Mouse (Mus musculus) liver, embryonic 14.5 days (tissue): ENCODE data around the gene Cachd1. TPM values are rescaled to one million over a fixed set of nuclear protein-coding genes. Genes with fewer than 3 reads are reported as not detected.

Experiments
- ATAC-seq: fragments of 200-750 bp; cut with Nextera tagmentation; 2 replicates; pipeline ENCODE4 v1.8.0; 2017; ENCODE audit warnings: moderate number of reproducible peaks, mild to moderate bottlenecking, moderate library complexity; ENCODE audit not compliant: insufficient read depth
- DNase-seq, 3 experiments: peaks; one replicate each; pipeline ENCODE4 v3.0.0-alpha.2; 2012 to 2013; ENCODE audit warnings: low read depth in 3 of 3, low spot score in 3 of 3
- H3K27ac ChIP-seq: fragments of 300-500 bp; sonication (generic); 2 replicates; pipeline ENCODE4 v1.5.1; 2014; ENCODE audit warnings: moderate library complexity, mild to moderate bottlenecking, control low read depth, inconsistent platforms
- H3K27me3 ChIP-seq: fragments of 300-500 bp; sonication (generic); 2 replicates; pipeline ENCODE4 v1.6.1; 2014; ENCODE audit warnings: mild to moderate bottlenecking, low read length, moderate library complexity; ENCODE audit not compliant: control insufficient read depth, insufficient read depth
- H3K36me3 ChIP-seq: fragments of 300-500 bp; sonication (generic); replicated peaks from 2 replicates; pipeline ENCODE4 v1.6.1; 2014; ENCODE audit warnings: low read depth; ENCODE audit not compliant: control insufficient read depth, insufficient read depth
- H3K4me1 ChIP-seq, 2 experiments: fragments of 200-500 bp in 1 of 2; fragments of 300-500 bp in 1 of 2; sonication (generic) in 1 of 2; replicated peaks; 2 replicates each; pipeline ENCODE4 v1.6.1; 2012 to 2014; ENCODE audit warnings: antibody characterized with exemption in 1 of 2, inconsistent platforms in 1 of 2, low read length in 1 of 2; ENCODE audit not compliant: control insufficient read depth in 2 of 2, insufficient read depth in 2 of 2
- H3K4me2 ChIP-seq: fragments of 300-500 bp; sonication (generic); 2 replicates; pipeline ENCODE4 v1.6.1; 2014; ENCODE audit warnings: low read depth, mild to moderate bottlenecking, control low read depth, moderate library complexity
- H3K4me3 ChIP-seq, 2 experiments: fragments of 200-500 bp in 1 of 2; fragments of 300-500 bp in 1 of 2; sonication (generic) in 1 of 2; 2 replicates each; pipeline ENCODE4 v1.5.1; 2012 to 2014; ENCODE audit warnings: low read depth in 2 of 2, low read length in 2 of 2, mild to moderate bottlenecking in 2 of 2, control low read depth in 1 of 2, inconsistent platforms in 1 of 2, moderate library complexity in 1 of 2; ENCODE audit not compliant: insufficient read depth in 1 of 2
- H3K9ac ChIP-seq: fragments of 300-500 bp; sonication (generic); replicated peaks from 2 replicates; pipeline ENCODE4 v1.6.1; 2014; ENCODE audit warnings: mild to moderate bottlenecking, control low read depth, moderate library complexity
- H3K9me3 ChIP-seq: fragments of 300-500 bp; sonication (generic); 2 replicates; pipeline ENCODE4 v1.6.1; 2016; ENCODE audit warnings: low read length, mixed read lengths; ENCODE audit not compliant: control insufficient read depth
- CTCF ChIP-seq: IDR thresholded peaks from 2 replicates; pipeline ENCODE4 v1.5.1; 2016; ENCODE audit warnings: antibody characterized with exemption, low read depth, control low read depth
- EP300 ChIP-seq: IDR thresholded peaks from 2 replicates; pipeline ENCODE4 v1.6.1; 2016; ENCODE audit warnings: antibody characterized with exemption, low read depth
- WGBS: fragments of 180-500 bp; shearing (Covaris S2); extraction: QIAGEN DNeasy Blood & Tissue Kit; methylation state at CpG from one replicate; pipeline ENCODE4 v1.1.7; 2014; ENCODE audit not compliant: insufficient replicate concordance; 5-methylcytosine and 5-hydroxymethylcytosine counted together
- polyA plus RNA-seq, 2 experiments: library from polyadenylated mRNA; depleted of rRNA in 1 of 2; stranded (reverse) in 1 of 2; unstranded in 1 of 2; fragments of >200 nt; fragmentation: Nextera tagmentation in 1 of 2; extraction: Ambion mirVana in 1 of 2; gene quantifications; 2 replicates each; pipeline versions ENCODE4 v1.2.1 to v1.2.3; 2012 to 2014

Cachd1 gene
- polyA plus RNA-seq, 2 experiments: 4.5 to 10.2 TPM

- Histone ChIP-seq H3K4me3 (no peak overlapping the region), H3K9ac (no peak overlapping the region), H3K27me3 (peaks cover 29% of the 10 kb centered on the region), H3K9me3 (no peaks in the 10 kb centered on the region), H3K27ac (no peak overlapping the region), H3K36me3 (no peaks in the 10 kb centered on the region), H3K4me2 (no peak overlapping the region), H3K4me1 (no peaks in the 10 kb centered on the region)
- ATAC-seq (no peak), DNase-seq (no peak)
- WGBS: 48% methylated on average over 4 of the region's 4 CpGs
- TF ChIP-seq EP300 (no peak), CTCF (no peak)
These were observed 295.1 kb downstream of the Cachd1 start for GRCm38 (mm10) chr4:101071570-101071969.

DNA sequence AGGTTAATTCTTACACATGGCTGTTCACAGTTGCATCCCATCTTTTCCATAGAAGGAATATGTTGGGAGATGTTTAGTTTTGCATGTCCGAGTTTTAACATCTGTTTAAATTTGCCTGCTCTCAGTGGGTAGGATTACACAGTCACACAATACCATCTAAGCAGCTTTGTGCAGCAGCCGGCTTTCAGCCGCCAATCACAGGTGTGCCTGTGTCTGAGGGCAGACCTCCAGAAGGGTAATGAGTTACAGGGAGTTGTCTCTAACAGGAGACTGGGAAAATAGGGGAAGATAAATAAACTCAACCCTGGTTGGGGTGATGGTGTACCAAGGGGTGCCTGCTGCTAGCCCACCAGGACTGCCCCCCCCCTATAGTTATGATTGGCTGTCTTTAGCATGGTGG lies 299.9 kb downstream of the Cachd1 start:
- Histone ChIP-seq H3K4me1 (peaks cover 0 to 2% of the 10 kb centered on the region in 2 experiments; a peak in 1 of 4 replicates), H3K4me2 (no peak overlapping the region), H3K9me3 (no peaks in the 10 kb centered on the region), H3K4me3 (no peak overlapping the region), H3K9ac (no peak overlapping the region), H3K27me3 (no peaks in the 10 kb centered on the region; the same call in 1 of the 2 replicates), H3K27ac (no peak overlapping the region), H3K36me3 (no peaks in the 10 kb centered on the region)
- ATAC-seq: no peak
- TF ChIP-seq EP300 (no peak), CTCF (no peak)
- 47% methylated on average over 3 of the region's 3 CpGs for WGBS
- no peak for DNase-seq

Other genes starting within 250 kb of the Cachd1 start
- gene Gm10577, start 244.0 kb downstream of the Cachd1 start, polyA plus RNA-seq (2012; rRNA removed): not detected in 2 replicates
- not detected in 2 replicates for gene Gm10577, start 244.0 kb downstream of the Cachd1 start, polyA plus RNA-seq (2014; fragmentation: Nextera tagmentation; extraction: Ambion mirVana)